Mouse (Mus musculus) heart, adult 2 months (tissue): ENCODE results near the gene Tmcc2.

Experiments used
- CTCF ChIP-seq: fragments of 200-600 bp; IDR thresholded peaks from 2 replicates; pipeline ENCODE4 v1.8.1; 2022; ENCODE audit warnings: antibody characterized with exemption, mild to moderate bottlenecking, moderate library complexity
- EP300 ChIP-seq: fragments of 200-500 bp; IDR thresholded peaks from 2 replicates; pipeline ENCODE4 v1.6.1; 2011; ENCODE audit warnings: low read depth, low read length, control low read depth; ENCODE audit not compliant: insufficient read depth

DNA sequence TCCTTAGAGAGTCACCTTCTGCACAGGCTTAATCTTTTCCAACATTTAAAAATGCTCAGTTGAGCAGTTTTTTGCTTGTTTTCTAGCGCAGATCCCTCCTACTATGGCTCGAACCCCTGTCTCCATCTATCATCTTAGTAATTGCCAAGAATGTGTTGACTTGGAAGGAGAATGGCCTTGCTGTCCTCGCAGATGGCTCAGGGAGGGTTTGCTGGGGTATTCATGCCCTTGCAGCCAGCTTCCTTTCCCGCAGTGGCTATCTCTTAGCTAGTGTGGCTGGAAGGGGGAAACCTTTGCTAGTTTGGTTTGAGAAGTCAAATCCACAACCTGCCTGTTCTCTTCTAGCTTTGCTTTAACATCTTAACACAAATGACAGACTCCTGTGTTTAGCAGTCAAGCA, 5.4 kb downstream of the Tmcc2 start:
- TF ChIP-seq EP300 (no peak), CTCF (no peak)
